Mouse (Mus musculus) kidney, embryonic 14.5 days (tissue): ENCODE results near the gene Eya3. TPM values are rescaled to one million over a fixed set of nuclear protein-coding genes. Genes with fewer than 3 reads are reported as not detected.

Experiments used
- ATAC-seq: fragments of 200-750 bp; cut with Nextera tagmentation; 2 replicates; pipeline ENCODE4 v1.8.0; 2017; ENCODE audit warnings: moderate number of reproducible peaks, mild to moderate bottlenecking, moderate TSS enrichment, moderate library complexity; ENCODE audit not compliant: low FRiP score, low TSS enrichment
- H3K27ac ChIP-seq: fragments of 300-500 bp; sonication (generic); 2 replicates; pipeline ENCODE4 v1.5.1; 2014; ENCODE audit warnings: low read depth, mild to moderate bottlenecking, low read length, moderate library complexity, mixed read lengths
- H3K27me3 ChIP-seq: fragments of 300-500 bp; sonication (generic); 2 replicates; pipeline ENCODE4 v1.6.1; 2014; ENCODE audit warnings: mild to moderate bottlenecking, low read length; ENCODE audit not compliant: control insufficient read depth, insufficient read depth
- H3K36me3 ChIP-seq: fragments of 300-500 bp; sonication (generic); 2 replicates; pipeline ENCODE4 v1.6.1; 2014; ENCODE audit warnings: low read length, mixed read lengths; ENCODE audit not compliant: control insufficient read depth, insufficient read depth
- H3K4me1 ChIP-seq: fragments of 300-500 bp; sonication (generic); 2 replicates; pipeline ENCODE4 v1.6.1; 2014; ENCODE audit warnings: low read length, mixed read lengths; ENCODE audit not compliant: control insufficient read depth, insufficient read depth
- H3K4me2 ChIP-seq: fragments of 300-500 bp; sonication (generic); replicated peaks from 2 replicates; pipeline ENCODE4 v1.6.1; 2014; ENCODE audit warnings: low read depth, mild to moderate bottlenecking, low read length
- H3K4me3 ChIP-seq: fragments of 300-500 bp; sonication (generic); 2 replicates; pipeline ENCODE4 v1.5.1; 2014; ENCODE audit warnings: mild to moderate bottlenecking, low read length
- H3K9ac ChIP-seq: fragments of 300-500 bp; sonication (generic); 2 replicates; pipeline ENCODE4 v1.6.1; 2014; ENCODE audit warnings: low read depth, mild to moderate bottlenecking, low read length, moderate library complexity
- H3K9me3 ChIP-seq: fragments of 300-500 bp; sonication (generic); 2 replicates; pipeline ENCODE4 v1.6.1; 2016; ENCODE audit warnings: low read length; ENCODE audit not compliant: control insufficient read depth
- WGBS: fragments of 180-500 bp; shearing (Covaris S2); extraction: QIAGEN DNeasy Blood & Tissue Kit; methylation state at CpG from one replicate; pipeline ENCODE4 v1.1.7; 2014; 5-methylcytosine and 5-hydroxymethylcytosine counted together
- polyA plus RNA-seq: library from polyadenylated mRNA; unstranded; fragments of >200 nt; fragmentation: Nextera tagmentation; extraction: Ambion mirVana; gene quantifications from 2 replicates; pipeline ENCODE4 v1.2.1, GENCODE M21; 2014

Gene Eya3
- polyA plus RNA-seq, 1 experiment from 2014 or later: 35.0 TPM

DNA sequence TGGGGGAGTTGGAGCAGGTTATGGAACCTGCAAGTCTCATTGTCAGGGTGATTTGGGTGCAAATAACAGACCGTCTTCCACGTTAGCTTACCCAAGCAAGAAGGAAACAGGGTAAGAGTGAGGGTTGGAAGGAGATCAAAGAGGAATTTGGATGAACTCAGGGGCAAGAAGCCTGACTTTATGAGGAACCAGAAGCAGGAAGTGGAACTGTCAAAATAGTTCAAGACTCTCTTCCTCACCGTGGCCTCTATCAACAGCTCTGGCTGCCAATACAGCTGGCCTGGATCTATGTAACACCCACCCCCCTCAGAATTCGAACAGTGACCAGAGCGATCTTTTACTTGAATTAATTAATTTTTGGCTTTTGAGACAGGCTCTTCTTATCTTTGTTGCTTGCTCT lies 33.0 kb upstream of the Eya3 start:
- H3K9me3 ChIP-seq: no peaks in the 10 kb centered on the region
- no peak for ATAC-seq
- WGBS: 35% methylated on average over 5 of the region's 5 CpGs
- no peak overlapping the region for H3K4me2 ChIP-seq
- H3K4me1 ChIP-seq: no peaks in the 10 kb centered on the region
- no peak overlapping the region for H3K9ac ChIP-seq
- H3K4me3 ChIP-seq: no peak overlapping the region
- H3K27ac ChIP-seq: no peak overlapping the region
- H3K27me3 ChIP-seq: no peaks in the 10 kb centered on the region
- no peaks in the 10 kb centered on the region for H3K36me3 ChIP-seq

DNA sequence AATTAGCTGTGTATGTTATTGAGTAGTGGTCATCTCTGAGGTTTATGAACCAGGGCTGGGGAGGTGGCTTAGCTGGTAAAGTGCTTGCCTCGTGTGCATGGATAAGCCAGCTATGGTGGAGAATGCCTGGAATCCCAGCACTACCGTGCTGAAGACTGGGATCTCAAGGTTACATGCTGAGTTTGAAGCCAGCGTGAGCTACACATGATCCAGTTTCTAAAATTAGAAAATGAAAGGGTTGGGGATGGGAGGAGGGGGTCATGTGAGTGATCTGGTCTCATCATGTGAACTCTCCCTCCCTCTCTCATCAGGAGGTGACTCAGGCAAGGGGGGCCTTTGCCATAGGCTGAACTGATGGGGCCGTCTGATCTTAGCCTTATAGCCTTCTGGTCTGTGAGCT lies 30.6 kb upstream of the Eya3 start:
- H3K9ac ChIP-seq: no peak overlapping the region
- H3K4me3 ChIP-seq: no peak overlapping the region
- no peaks in the 10 kb centered on the region for H3K4me1 ChIP-seq
- no peak for ATAC-seq
- H3K27me3 ChIP-seq: no peaks in the 10 kb centered on the region
- H3K36me3 ChIP-seq: no peaks in the 10 kb centered on the region
- H3K27ac ChIP-seq: no peak overlapping the region
- no peaks in the 10 kb centered on the region for H3K9me3 ChIP-seq
- H3K4me2 ChIP-seq: no peak overlapping the region
- 59% methylated on average over 4 of the region's 4 CpGs for WGBS

DNA sequence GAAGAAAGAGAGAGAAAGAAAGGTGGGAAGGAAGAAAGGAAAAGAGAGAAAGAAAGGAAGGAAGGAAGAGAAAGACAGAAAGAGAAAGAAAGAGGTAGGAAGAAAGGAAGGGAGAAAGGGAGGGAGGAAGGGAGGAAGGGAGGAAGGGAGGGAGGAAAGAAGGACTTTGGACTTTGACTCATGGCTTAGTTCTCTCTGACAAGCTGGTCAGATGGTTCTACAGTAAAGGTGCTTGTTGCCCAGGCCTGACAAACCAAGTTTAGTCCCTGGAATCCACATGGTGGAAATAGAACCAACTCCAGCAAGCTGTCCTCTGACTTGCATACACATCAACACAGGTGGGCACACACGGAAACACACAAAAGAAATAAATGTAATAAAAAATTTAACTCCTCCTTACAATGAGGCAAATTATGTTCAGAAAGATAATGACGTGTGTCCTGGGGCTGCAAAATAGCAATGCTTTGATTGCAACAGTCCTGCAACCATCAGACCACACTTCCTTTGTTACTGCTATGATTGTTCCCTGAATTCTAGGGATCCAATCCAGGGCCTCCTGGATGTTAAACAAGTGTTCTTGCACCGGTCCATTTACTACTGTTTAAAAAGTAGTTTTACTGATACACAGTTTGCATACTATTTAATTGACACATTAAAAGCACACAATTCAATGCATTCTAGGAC lies 28.3 kb upstream of the Eya3 start:
- Histone ChIP-seq H3K36me3 (no peaks in the 10 kb centered on the region), H3K9me3 (peaks cover 4% of the 10 kb centered on the region; the same call in 1 of the 2 replicates), H3K9ac (no peak overlapping the region), H3K27ac (no peak overlapping the region), H3K27me3 (no peaks in the 10 kb centered on the region), H3K4me3 (no peak overlapping the region), H3K4me1 (no peaks in the 10 kb centered on the region), H3K4me2 (no peak overlapping the region)
- WGBS: 80% methylated on average over 3 of the region's 3 CpGs
- ATAC-seq: no peak

DNA sequence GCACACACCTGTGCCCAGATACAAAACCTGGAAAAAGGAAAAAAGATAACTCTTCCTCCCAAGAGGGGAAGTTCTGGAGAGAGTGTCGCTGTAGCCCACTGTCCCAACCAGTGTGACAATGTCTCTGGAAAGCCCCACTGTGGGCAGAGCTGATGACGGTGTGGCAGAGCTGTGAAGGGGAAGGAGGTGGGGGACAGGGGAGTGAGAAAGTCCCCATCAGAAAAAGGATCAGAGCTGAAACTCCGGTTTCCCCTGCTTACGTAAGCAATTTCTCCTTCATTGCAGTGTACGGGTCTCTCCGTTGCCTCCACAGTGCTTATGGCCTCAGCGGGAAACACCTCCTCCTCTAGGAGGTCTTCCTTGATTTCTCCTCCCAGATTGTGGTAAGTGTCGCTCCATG lies 27.5 kb upstream of the Eya3 start:
- peaks cover 4% of the 10 kb centered on the region; the same call in 1 of the 2 replicates for H3K9me3 ChIP-seq
- no peak for ATAC-seq
- no peaks in the 10 kb centered on the region for H3K27me3 ChIP-seq
- WGBS: 77% methylated on average over 8 of the region's 8 CpGs
- H3K27ac ChIP-seq: no peak overlapping the region
- no peak overlapping the region for H3K4me3 ChIP-seq
- no peak overlapping the region for H3K9ac ChIP-seq
- no peaks in the 10 kb centered on the region for H3K4me1 ChIP-seq
- no peaks in the 10 kb centered on the region for H3K36me3 ChIP-seq
- H3K4me2 ChIP-seq: no peak overlapping the region

DNA sequence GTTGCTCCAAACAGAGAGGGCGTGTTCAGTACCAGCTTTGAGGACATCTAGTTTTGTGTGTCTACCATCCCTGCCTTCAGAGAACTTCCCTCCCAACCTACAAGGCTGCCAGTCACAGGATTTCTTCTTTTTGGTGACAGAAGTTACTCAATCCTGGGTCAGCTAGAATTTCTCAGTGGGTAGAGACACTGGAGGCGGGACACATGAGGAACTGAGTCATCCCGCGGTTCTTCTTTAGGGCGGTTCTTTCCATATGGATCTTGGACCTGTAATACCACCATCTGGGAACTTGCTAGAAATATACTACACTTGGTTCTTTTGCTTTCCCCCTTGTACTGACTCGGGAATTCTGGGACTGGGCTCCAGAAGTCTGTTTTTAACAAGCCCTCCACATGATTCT lies 20.9 kb upstream of the Eya3 start:
- Histone ChIP-seq H3K9me3 (peaks cover 4% of the 10 kb centered on the region; the same call in 1 of the 2 replicates), H3K27me3 (no peaks in the 10 kb centered on the region), H3K4me2 (no peak overlapping the region), H3K9ac (no peak overlapping the region), H3K4me3 (no peak overlapping the region), H3K4me1 (no peaks in the 10 kb centered on the region), H3K36me3 (no peaks in the 10 kb centered on the region), H3K27ac (no peak overlapping the region)
- ATAC-seq: no peak
- WGBS: 91% methylated on average over 6 of the region's 6 CpGs

DNA sequence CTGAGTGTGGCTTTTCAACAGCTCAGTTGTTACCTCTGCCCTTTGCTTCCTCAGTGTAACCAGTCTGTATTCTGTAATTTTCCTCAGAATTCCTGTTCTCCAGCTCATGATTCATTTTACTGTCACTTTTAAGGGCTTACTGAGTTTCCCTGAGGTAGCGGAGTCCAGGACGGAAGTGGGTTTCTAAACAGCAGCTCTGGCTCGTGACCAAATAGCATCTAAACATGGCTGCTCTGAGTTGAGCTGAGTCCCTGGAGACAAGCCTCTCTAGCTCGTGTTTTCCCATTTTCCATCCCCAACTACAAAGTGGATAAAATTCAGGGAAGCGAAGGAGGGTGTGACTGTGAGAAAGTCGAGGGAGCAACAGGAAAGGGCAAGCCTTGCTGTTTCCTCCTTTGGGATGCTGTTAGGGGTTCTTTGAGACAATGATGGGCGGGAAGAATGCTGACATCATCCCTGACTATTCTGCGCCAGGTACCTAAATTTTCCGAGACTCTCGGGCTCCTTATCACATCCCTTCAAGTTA lies 19.9 kb upstream of the Eya3 start:
- Histone ChIP-seq H3K36me3 (no peaks in the 10 kb centered on the region), H3K27ac (no peak overlapping the region)
- WGBS: 80% methylated on average over 10 of the region's 10 CpGs

DNA sequence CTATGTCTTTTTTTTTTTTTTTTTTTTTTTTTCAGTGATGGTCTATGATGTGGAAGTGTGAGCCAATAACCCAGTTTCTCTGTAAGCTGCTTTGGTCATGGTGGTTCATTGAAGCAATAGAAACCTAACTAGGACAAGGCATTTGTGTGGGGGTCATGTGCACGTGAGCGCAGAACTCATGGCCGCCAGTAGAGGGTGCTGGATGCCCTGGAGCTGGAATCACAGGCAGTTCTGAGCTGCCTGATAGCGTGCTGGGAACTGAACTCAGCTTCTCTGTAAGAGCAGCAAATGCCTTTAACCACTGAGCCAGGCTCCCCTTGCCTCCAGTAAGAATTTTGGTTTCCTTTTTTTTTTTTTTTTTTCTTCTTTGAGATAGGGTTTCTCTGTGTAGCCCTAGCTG lies 18.7 kb upstream of the Eya3 start:
- no peaks in the 10 kb centered on the region for H3K27me3 ChIP-seq
- no peak overlapping the region for H3K4me2 ChIP-seq
- 90% methylated on average over 4 of the region's 4 CpGs for WGBS
- no peaks in the 10 kb centered on the region for H3K36me3 ChIP-seq
- H3K9me3 ChIP-seq: no peaks in the 10 kb centered on the region; the same call in 1 of the 2 replicates
- H3K9ac ChIP-seq: no peak overlapping the region
- H3K27ac ChIP-seq: no peak overlapping the region
- no peak for ATAC-seq
- H3K4me1 ChIP-seq: no peaks in the 10 kb centered on the region
- H3K4me3 ChIP-seq: no peak overlapping the region

More for the DNA sequence above, 19.9 kb upstream of the Eya3 start:
- no peaks in the 10 kb centered on the region for H3K4me1 ChIP-seq
- no peak overlapping the region for H3K4me2 ChIP-seq
- no peaks in the 10 kb centered on the region for H3K27me3 ChIP-seq
- H3K9me3 ChIP-seq: peaks cover 4% of the 10 kb centered on the region; the same call in 1 of the 2 replicates
- no peak overlapping the region for H3K4me3 ChIP-seq
- no peak for ATAC-seq
- H3K9ac ChIP-seq: no peak overlapping the region

DNA sequence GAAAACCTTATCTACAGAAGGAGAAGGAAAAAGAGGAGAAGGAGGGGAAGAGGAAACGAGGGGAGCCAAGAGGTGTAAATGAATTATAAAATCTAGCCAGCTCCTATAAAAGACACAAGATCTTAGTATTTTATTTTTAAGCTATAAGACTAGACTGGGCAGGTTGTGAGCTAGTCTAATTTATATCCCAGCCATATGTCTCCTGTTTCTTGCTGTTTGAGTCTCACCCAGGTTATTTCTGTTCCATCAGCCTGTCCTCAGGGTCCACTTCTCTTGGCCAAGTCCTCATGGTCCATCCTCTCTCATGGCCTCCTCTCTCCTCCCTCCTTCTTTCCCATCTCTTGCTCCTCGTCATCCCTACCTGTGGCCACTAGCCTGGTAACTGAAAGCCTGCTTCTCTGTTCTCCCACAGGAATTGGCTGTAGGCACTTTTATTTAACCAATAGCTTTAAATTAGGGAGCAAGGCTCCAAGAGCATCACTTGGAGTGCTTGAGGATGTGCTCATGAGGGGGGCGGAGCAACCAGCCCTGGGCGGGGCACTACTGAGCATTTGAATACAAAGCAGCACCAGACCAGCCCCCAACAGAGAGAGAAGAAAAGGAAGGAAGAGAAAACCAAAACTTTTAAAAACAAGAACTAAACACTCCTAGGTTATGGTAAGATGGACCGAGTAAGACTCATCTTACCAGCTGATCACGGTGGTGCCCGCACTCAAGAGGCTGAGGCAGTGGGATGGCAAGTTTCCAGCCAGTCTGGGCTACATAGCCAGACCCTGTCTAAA lies 17.3 kb upstream of the Eya3 start:
- WGBS: 76% methylated on average over 7 of the region's 7 CpGs
- Histone ChIP-seq H3K36me3 (no peaks in the 10 kb centered on the region), H3K27ac (no peak overlapping the region), H3K9me3 (no peaks in the 10 kb centered on the region), H3K4me1 (no peaks in the 10 kb centered on the region), H3K9ac (no peak overlapping the region), H3K4me2 (no peak overlapping the region), H3K4me3 (no peak overlapping the region), H3K27me3 (no peaks in the 10 kb centered on the region)
- no peak for ATAC-seq

DNA sequence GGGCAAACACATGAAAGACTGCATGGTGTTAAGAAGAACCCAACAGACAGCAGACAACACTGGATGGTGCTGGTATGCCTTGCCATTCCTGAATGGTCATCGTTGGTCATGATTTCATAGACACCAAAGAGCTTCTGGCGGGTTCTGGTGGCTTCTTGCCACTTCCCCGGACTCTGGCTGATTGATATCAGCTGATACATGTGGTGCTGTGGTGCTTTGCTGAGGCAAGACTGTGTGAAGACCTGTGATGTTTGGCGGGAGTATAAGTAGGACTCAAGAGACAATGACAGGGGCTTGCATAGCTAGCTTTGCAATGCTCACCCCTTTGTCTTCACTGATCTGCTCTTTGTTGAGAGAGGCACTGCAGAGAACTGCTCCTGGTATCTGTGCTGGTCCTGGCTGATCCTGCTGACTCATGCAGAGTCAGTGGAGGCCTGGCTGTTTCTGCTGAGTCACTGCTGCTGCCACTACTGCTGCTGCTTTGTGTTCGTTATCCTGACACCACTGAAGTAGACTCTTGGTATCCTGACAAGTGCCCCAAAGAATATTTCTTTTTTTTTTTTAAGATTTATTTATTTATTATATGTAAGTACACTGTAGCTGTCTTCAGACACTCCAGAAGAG lies 14.6 kb upstream of the Eya3 start:
- 85% methylated on average over 5 of the region's 5 CpGs for WGBS
- no peak for ATAC-seq

More for the DNA sequence above, 14.6 kb upstream of the Eya3 start:
- Histone ChIP-seq H3K4me1 (no peaks in the 10 kb centered on the region), H3K36me3 (no peaks in the 10 kb centered on the region), H3K4me3 (no peak overlapping the region), H3K27ac (no peak overlapping the region), H3K9me3 (no peaks in the 10 kb centered on the region), H3K9ac (no peak overlapping the region), H3K4me2 (no peak overlapping the region), H3K27me3 (no peaks in the 10 kb centered on the region)
